Mouse (Mus musculus) megakaryocyte, embryonic 14.5 days (primary cell): ENCODE measurements around the gene Ube2o.

Source experiments
- FLI1 ChIP-seq: IDR thresholded peaks from 2 replicates; pipeline ENCODE4 v1.6.1; 2012; ENCODE audit warnings: low read length, inconsistent platforms, mixed read lengths
- GATA1 ChIP-seq: IDR thresholded peaks from 3 replicates; pipeline ENCODE4 v1.6.1; 2012; ENCODE audit warnings: mixed read lengths, low read length, inconsistent platforms, borderline replicate concordance

DNA sequence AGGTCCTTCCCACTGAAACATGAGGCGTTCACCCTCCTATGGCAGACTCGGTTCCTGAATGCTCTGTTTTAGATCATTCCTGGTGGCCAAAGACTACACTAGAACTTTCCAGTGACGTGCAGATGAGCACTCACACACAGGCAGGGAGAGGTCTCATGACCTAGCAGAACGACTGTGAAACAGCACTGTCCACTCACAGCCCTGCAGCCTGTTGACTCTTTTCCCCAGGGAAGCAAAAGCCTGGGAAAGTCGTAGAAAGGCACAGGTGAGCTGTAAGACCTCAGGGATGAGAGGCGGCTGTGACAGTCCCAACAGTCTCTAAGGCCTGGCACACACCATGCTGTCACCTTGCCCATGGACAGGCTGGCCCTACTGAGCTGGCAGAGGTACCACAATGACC, 24.9 kb downstream of the Ube2o start:
- TF ChIP-seq GATA1 (no peak), FLI1 (no peak)
